Mouse (Mus musculus): ENCODE measurements around the gene Myrip. TPM values are rescaled to one million over a fixed set of nuclear protein-coding genes. Genes with fewer than 3 reads are reported as not detected.

Myrip gene
- polyA plus RNA-seq, 1 experiment from 2014 or later, result 0.88 TPM

DNA sequence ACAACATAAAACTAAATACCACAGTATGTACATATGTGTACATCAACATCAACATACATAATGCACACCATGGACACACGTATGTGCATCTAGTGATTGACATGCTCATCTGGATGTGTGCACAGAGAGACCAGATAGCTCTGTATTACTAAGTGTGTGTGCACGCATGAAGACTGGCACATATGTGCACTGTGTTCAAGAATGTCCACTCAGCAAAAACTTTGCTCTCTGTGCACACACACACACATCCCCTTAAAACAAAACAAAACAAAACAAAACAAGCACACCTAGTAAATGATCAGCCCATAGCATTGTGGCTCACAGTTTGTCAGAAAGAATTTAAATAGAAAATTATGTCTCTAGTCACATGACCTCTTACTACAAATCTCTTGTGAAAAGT lies 10.9 kb upstream of the Myrip start:
- Histone ChIP-seq H3K4me3 (ENCODE audit: low read depth, low read length) (no peak overlapping the region), H3K36me3 (ENCODE audit: control insufficient read depth, insufficient read depth, low read length) (no peaks in the 10 kb centered on the region), H3K4me1 (ENCODE audit: control insufficient read depth, insufficient read depth, low read length) (no peaks in the 10 kb centered on the region), H3K27ac (ENCODE audit: low read depth, low read length) (no peak overlapping the region), H3K9ac (ENCODE audit: low read length) (no peak overlapping the region), H3K27me3 (ENCODE audit: control insufficient read depth, insufficient read depth, low read length) (no peaks in the 10 kb centered on the region), H3K9me3 (ENCODE audit: control insufficient read depth, low read length) (no peaks in the 10 kb centered on the region), H3K4me2 (ENCODE audit: low read depth) (no peak overlapping the region)
- ATAC-seq (ENCODE audit: insufficient read depth, low FRiP score, low TSS enrichment) (no peak), DNase-seq (ENCODE audit: low spot score) (no peak)
- 91% methylated on average over 2 of the region's 2 CpGs for WGBS

DNA sequence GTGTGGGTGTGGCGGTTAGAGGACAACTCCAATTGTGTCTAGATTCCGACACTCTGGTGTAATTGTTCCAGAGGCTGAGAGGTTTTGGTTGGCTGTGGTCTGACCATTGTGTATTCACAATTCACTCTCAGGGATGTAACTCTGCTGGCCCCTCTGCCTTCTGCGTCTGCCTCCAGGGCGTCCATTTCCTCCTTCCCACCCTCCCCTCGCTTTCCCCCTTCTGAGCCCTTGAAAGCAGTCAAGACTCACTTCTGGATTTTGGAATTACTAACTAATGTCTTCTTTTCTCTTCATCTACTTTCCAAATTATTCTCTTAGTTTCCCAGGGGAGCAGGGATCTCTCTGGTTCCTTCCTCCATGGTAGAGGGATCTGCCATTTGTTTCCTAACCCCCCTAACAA lies 8.8 kb upstream of the Myrip start:
- no peak for DNase-seq (ENCODE audit: low spot score)
- Histone ChIP-seq H3K27ac (ENCODE audit: low read depth, low read length) (no peak overlapping the region), H3K4me1 (ENCODE audit: control insufficient read depth, insufficient read depth, low read length) (no peaks in the 10 kb centered on the region), H3K9me3 (ENCODE audit: control insufficient read depth, low read length) (no peaks in the 10 kb centered on the region), H3K9ac (ENCODE audit: low read length) (no peak overlapping the region), H3K4me3 (ENCODE audit: low read depth, low read length) (no peak overlapping the region), H3K27me3 (ENCODE audit: control insufficient read depth, insufficient read depth, low read length) (no peaks in the 10 kb centered on the region), H3K36me3 (ENCODE audit: control insufficient read depth, insufficient read depth, low read length) (no peaks in the 10 kb centered on the region), H3K4me2 (ENCODE audit: low read depth) (no peak overlapping the region)
- WGBS, result 68% methylated on average over 5 of the region's 5 CpGs
- no peak for ATAC-seq (ENCODE audit: insufficient read depth, low FRiP score, low TSS enrichment)

DNA sequence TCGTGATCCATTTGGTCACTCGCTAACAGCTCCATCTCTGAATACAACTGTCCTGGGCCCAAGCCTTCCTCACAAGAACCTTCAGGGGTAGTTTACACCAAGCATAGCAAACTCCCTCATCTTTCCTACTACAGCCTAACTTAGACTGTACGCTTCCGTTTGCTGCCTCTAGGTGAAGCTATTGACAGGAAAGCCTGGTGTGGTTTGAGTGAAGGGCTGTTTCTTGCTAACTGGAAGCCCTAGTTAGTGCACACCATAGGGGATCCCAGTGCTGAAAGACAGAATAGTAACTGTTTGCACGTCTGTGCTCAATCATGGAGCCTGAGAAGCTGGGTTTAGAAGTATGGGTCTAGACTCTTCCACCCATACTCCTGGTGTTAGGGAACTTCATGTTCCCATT lies 5.8 kb upstream of the Myrip start:
- WGBS, result 79% methylated on average over 5 of the region's 5 CpGs
- Histone ChIP-seq H3K27me3 (ENCODE audit: control insufficient read depth, insufficient read depth, low read length) (no peaks in the 10 kb centered on the region), H3K4me3 (ENCODE audit: low read depth, low read length) (no peak overlapping the region), H3K36me3 (ENCODE audit: control insufficient read depth, insufficient read depth, low read length) (no peaks in the 10 kb centered on the region), H3K27ac (ENCODE audit: low read depth, low read length) (no peak overlapping the region), H3K4me1 (ENCODE audit: control insufficient read depth, insufficient read depth, low read length) (no peaks in the 10 kb centered on the region), H3K9me3 (ENCODE audit: control insufficient read depth, low read length) (no peaks in the 10 kb centered on the region), H3K4me2 (ENCODE audit: low read depth) (no peak overlapping the region), H3K9ac (ENCODE audit: low read length) (no peak overlapping the region)
- ATAC-seq (ENCODE audit: insufficient read depth, low FRiP score, low TSS enrichment), result no peak
- DNase-seq (ENCODE audit: low spot score), result no peak

DNA sequence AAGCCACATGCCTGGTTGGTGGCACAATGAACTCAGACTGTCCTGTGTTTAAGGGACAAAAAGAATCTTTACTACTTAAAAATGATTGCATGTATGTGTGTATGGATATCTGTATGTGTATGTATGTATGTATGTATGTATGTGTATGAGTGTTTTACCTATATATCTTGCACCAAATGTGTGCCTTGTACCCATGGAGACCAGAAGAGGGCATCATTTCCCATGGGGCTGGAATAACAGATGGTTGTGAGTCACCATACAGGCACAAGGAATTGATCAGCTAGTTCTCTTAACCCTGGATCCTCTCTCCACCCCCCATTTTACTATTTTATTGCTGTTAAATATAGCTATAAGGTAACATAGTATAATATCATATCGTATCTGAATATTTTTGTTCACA lies 4.4 kb upstream of the Myrip start:
- DNase-seq (ENCODE audit: low spot score), result no peak
- no peaks in the 10 kb centered on the region for H3K9me3 ChIP-seq (ENCODE audit: control insufficient read depth, low read length)
- H3K4me3 ChIP-seq (ENCODE audit: low read depth, low read length), result no peak overlapping the region
- no peaks in the 10 kb centered on the region for H3K36me3 ChIP-seq (ENCODE audit: control insufficient read depth, insufficient read depth, low read length)
- no peak overlapping the region for H3K4me2 ChIP-seq (ENCODE audit: low read depth)
- no peak overlapping the region for H3K27ac ChIP-seq (ENCODE audit: low read depth, low read length)
- no peaks in the 10 kb centered on the region for H3K4me1 ChIP-seq (ENCODE audit: control insufficient read depth, insufficient read depth, low read length)
- ATAC-seq (ENCODE audit: insufficient read depth, low FRiP score, low TSS enrichment), result no peak
- no peak overlapping the region for H3K9ac ChIP-seq (ENCODE audit: low read length)
- whole genome bisulfite sequencing, result 94% methylated on average over 1 of the region's 1 CpGs
- H3K27me3 ChIP-seq (ENCODE audit: control insufficient read depth, insufficient read depth, low read length), result peaks cover 1% of the 10 kb centered on the region; the same call in 1 of the 2 replicates

DNA sequence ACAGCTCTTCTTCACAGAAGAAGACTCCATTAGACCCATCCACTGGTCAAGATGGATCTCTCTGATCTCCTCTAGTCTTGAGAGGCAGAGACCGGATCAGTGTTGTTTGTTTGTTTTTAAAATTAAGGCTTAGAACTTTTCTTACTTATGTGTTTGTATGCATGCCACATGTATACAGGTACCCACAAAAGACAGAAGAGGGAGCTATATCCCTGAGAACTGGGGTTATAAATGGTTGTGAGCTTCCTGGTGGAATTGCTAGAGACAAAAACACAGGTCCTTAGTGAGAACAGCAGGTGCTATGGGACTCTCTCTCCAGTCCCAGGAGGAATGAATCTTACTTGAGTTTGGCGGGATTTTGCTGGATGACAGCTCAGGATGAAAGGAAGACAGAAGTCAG lies 1.9 kb upstream of the Myrip start:
- Histone ChIP-seq H3K27me3 (ENCODE audit: control insufficient read depth, insufficient read depth, low read length) (peaks cover 25% of the 10 kb centered on the region), H3K36me3 (ENCODE audit: control insufficient read depth, insufficient read depth, low read length) (no peaks in the 10 kb centered on the region), H3K4me2 (ENCODE audit: low read depth) (no peak overlapping the region), H3K9ac (ENCODE audit: low read length) (no peak overlapping the region), H3K4me1 (ENCODE audit: control insufficient read depth, insufficient read depth, low read length) (peaks cover 4% of the 10 kb centered on the region; the same call in 1 of the 2 replicates), H3K4me3 (ENCODE audit: low read depth, low read length) (no peak overlapping the region), H3K27ac (ENCODE audit: low read depth, low read length) (no peak overlapping the region), H3K9me3 (ENCODE audit: control insufficient read depth, low read length) (no peaks in the 10 kb centered on the region)
- no peak for ATAC-seq (ENCODE audit: insufficient read depth, low FRiP score, low TSS enrichment)
- WGBS, result 64% methylated on average over 2 of the region's 2 CpGs
- no peak for DNase-seq (ENCODE audit: low spot score)

DNA sequence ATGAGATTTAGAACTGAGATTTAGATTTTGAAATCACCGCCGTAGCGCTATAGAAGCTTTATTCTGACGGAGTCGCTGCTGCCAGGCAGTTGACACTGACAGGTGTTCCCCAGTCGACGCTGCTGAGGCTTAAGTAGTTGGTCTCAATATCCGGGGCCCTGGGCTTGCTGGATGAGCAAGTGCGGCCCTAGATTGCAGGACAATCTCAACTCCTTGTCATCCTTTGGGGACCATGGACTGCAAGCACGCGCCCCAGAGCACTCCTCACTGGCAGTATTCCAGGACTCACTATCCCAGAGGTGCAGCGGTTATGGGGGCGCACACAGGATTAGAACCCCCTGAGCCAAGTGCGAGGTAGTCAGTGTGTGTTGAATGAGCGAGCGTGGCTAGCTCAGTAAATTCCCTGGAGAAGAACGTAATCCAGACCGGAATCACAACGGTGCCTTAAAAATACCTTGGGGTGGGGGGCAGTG lies 1.7 kb downstream of the Myrip start:
- no peaks in the 10 kb centered on the region for H3K36me3 ChIP-seq (ENCODE audit: control insufficient read depth, insufficient read depth, low read length)
- H3K9me3 ChIP-seq (ENCODE audit: control insufficient read depth, low read length), result no peaks in the 10 kb centered on the region
- H3K4me3 ChIP-seq (ENCODE audit: low read depth, low read length), result peak overlapping the region; percentile 52
- ATAC-seq (ENCODE audit: insufficient read depth, low FRiP score, low TSS enrichment) (no peak), DNase-seq (ENCODE audit: low spot score) (no peak)
- H3K27me3 ChIP-seq (ENCODE audit: control insufficient read depth, insufficient read depth, low read length), result peaks cover 53% of the 10 kb centered on the region
- peak overlapping the region; percentile 45; the same call in 1 of the 2 replicates for H3K9ac ChIP-seq (ENCODE audit: low read length)
- peaks cover 4% of the 10 kb centered on the region; the same call in 1 of the 2 replicates for H3K4me1 ChIP-seq (ENCODE audit: control insufficient read depth, insufficient read depth, low read length)
- 10% methylated on average over 19 of the region's 19 CpGs for WGBS
- no peak overlapping the region for H3K27ac ChIP-seq (ENCODE audit: low read depth, low read length)
- peak overlapping the region; percentile 89 for H3K4me2 ChIP-seq (ENCODE audit: low read depth)

DNA sequence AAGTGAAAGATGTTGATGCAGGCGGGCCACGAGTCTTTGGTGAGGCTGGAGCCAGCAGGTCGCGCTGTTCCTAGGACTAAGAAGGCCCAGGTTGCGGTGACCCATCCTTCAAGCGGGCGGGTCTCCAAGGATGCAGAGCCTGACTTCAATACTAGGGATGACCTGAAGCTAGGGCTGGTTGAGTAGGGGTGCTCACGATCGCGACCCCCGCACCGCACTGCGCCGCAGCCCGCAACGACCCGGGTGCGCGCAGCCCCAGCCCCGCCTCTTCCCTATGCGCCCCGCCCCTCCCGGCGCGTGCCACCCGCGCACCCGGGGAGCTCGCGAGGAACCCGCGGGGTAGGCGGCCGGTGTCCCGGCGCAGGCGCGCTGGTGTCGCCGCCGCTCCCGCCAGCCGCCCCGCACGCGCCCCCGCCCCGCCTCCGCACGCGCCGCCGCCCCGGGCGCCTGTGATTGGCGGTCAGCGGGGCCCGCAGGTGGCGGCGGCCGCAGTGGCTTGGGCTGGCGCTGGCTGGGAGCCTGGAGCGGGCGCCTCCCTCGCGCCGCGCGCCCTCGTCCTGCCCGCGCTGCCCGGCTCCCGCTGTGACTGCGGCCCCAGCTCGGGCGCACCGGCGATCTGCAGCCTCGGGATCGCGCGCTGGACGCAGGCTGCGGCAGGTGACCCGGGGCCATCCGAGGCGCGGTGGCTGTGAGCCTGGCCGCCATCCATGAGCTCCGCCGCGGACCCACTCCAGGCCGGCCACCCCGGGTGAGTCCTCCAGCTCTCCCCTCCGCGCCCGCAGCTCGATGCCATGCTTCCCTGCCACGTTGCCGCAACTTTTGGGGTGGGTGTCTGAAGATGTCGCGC lies 2.4 kb downstream of the Myrip start:
- ATAC-seq (ENCODE audit: insufficient read depth, low FRiP score, low TSS enrichment) (peak; percentile 71), DNase-seq (ENCODE audit: low spot score) (peak; percentile 61)
- under 1% methylated on average over 75 of the region's 103 CpGs for WGBS
- H3K9me3 ChIP-seq (ENCODE audit: control insufficient read depth, low read length), result no peaks in the 10 kb centered on the region
- peaks cover 53% of the 10 kb centered on the region for H3K27me3 ChIP-seq (ENCODE audit: control insufficient read depth, insufficient read depth, low read length)
- H3K27ac ChIP-seq (ENCODE audit: low read depth, low read length), result no peak overlapping the region
- peaks cover 4% of the 10 kb centered on the region; the same call in 1 of the 2 replicates for H3K4me1 ChIP-seq (ENCODE audit: control insufficient read depth, insufficient read depth, low read length)
- H3K4me2 ChIP-seq (ENCODE audit: low read depth), result peak overlapping the region; percentile 89
- peak overlapping the region; percentile 52 for H3K4me3 ChIP-seq (ENCODE audit: low read depth, low read length)
- peak overlapping the region; percentile 45 for H3K9ac ChIP-seq (ENCODE audit: low read length)
- H3K36me3 ChIP-seq (ENCODE audit: control insufficient read depth, insufficient read depth, low read length), result no peaks in the 10 kb centered on the region

DNA sequence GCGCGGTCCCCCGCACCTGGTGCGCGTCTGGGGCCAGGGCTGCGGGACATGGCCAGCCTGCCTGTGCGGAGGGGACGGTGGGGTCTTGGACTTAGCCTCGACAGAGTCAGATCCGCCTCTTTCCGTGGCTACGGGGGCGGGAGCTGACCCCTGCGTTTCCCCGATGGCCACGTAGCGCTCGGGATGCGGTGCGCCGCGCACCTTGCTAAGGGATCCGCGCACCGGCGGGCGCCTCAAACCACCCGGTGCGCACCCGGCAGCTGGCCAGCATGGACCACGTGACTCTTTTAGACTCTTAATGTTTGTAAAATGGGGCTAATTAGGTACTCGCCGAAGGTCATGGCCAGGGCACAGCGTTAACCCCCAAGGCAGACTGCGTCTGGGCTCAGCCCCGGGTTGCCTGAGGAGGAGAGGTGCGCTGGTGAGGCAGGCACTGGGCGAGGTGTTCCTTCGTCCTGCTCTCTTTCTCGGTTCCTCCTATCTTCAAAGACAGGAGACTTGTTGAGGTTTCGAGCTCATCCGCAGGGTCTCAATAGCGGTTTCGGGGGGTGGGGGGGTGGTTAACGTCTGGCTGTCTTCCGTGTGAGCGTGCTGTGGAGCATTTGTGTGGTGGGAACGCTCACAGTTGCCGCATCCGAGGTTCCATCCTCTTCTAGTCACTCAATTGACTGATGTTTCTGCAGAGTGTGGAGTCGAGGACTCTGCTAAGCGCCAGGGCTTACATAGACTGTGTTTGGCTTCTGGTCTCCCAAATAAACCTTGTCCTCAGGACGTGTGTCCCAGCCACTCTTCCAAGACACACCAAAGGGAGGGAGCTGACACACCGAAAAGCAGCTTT lies 3.2 kb downstream of the Myrip start:
- DNase-seq (ENCODE audit: low spot score) (peak; percentile 33), ATAC-seq (ENCODE audit: insufficient read depth, low FRiP score, low TSS enrichment) (peak; percentile 38)
- peaks cover 4% of the 10 kb centered on the region; the same call in 1 of the 2 replicates for H3K4me1 ChIP-seq (ENCODE audit: control insufficient read depth, insufficient read depth, low read length)
- H3K9me3 ChIP-seq (ENCODE audit: control insufficient read depth, low read length), result no peaks in the 10 kb centered on the region
- no peaks in the 10 kb centered on the region for H3K36me3 ChIP-seq (ENCODE audit: control insufficient read depth, insufficient read depth, low read length)
- H3K9ac ChIP-seq (ENCODE audit: low read length), result peak overlapping the region; percentile 45
- peaks cover 53% of the 10 kb centered on the region for H3K27me3 ChIP-seq (ENCODE audit: control insufficient read depth, insufficient read depth, low read length)
- H3K4me2 ChIP-seq (ENCODE audit: low read depth), result peak overlapping the region; percentile 89
- H3K4me3 ChIP-seq (ENCODE audit: low read depth, low read length), result peak overlapping the region; percentile 52
- WGBS, result 2% methylated on average over 53 of the region's 54 CpGs
- H3K27ac ChIP-seq (ENCODE audit: low read depth, low read length), result no peak overlapping the region
